Mouse (Mus musculus) C2C12 (cell line): Measurements from ENCODE around the gene Vmn1r148. TPM values are rescaled to one million over a fixed set of nuclear protein-coding genes. Genes with fewer than 3 reads are reported as not detected.
"Not testable (repeated sequence)": the region's sequence is repeated elsewhere in the genome, so short reads cannot be mapped to it uniquely, and the experiment has no call there.

Experiments used
- H3K27me3 ChIP-seq: one replicate; pipeline ENCODE4 v1.6.1; 2011; ENCODE audit not compliant: control insufficient read depth, insufficient read depth, insufficient read length
- H3K36me3 ChIP-seq: one replicate; pipeline ENCODE4 v1.6.1; 2011; ENCODE audit not compliant: control insufficient read depth, insufficient read depth
- H3K4me3 ChIP-seq: one replicate; pipeline ENCODE4 v1.5.1; 2011; ENCODE audit warnings: mild to moderate bottlenecking, control low read depth; ENCODE audit not compliant: poor library complexity, insufficient read depth, severe bottlenecking
- H3K79me2 ChIP-seq: one replicate; pipeline ENCODE4 v1.6.1; 2011; ENCODE audit not compliant: control insufficient read depth, insufficient read depth
- H3K79me3 ChIP-seq: one replicate; pipeline ENCODE4 v1.6.1; 2011; ENCODE audit warnings: low read depth, control low read depth
- H3ac ChIP-seq: one replicate; pipeline ENCODE3; 2011; ENCODE audit warnings: low read depth; ENCODE audit not compliant: control insufficient read depth, insufficient read length
- long read RNA-seq, 2 experiments: library from polyadenylated mRNA; unstranded; transcript quantifications; one replicate each; pipeline ENCODE4 v2.0.0; 2019 to 2020
- polyA plus RNA-seq: library from polyadenylated mRNA; unstranded; fragments of >200 nt; fragmentation: generic; extraction: Trizol; gene quantifications from one replicate; pipeline ENCODE4 v1.2.1, GENCODE M21; 2012; ENCODE audit warnings: missing spikeins

Vmn1r148 gene
- polyA plus RNA-seq: not detected
- long read RNA-seq, experiment 1: 0 reads
- long read RNA-seq, experiment 2: 0 reads

DNA sequence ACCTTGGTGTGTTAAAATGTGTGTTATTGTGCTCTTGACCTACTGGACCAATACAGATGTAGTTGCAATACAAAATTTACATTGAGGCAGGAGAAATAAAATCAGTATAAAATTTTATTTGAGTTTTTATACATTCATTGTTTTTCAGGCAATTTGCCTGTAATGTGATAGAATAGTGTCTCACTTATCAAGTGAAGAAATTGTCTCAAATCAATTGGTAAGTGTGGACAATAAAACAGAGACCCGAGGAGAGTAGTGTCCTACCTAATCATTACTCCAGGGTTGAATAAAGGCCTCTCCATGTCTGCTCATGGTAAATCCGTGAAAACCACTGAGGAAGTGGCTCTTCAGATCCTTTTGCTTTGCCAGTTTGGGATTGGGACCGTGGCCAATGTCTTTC lies at the start of gene Vmn1r148:
Vmn1r148 (plus strand) TSS at position 301 of the 400 bp plus-strand sequence.
- not testable (repeated sequence) for H3K4me3 ChIP-seq, H3K27me3 ChIP-seq, H3K79me2 ChIP-seq, H3ac ChIP-seq, H3K36me3 ChIP-seq, H3K79me3 ChIP-seq

DNA sequence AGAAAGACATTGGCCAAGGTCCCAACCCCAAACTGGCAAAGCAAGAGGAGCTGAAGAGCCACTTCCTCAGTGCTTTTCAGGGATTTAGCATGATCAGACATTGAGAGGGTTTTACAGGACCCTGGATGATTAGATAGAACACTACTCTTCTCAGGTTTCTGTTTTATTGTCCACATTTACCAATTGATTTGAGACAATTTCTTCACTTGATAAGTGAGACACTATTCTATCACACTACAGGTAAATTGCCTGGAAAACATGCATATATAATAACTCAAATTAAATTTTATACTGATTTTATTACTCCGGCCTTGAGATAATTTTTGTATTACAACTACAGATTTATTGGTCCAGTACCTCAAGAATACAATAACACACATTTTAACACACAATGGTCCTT lies 42.4 kb upstream of the Vmn1r148 start, which contains the start of gene Gm8660:
Gm8660 (minus strand) TSS at position 101 of the 400 bp plus-strand sequence.
- H3K4me3 ChIP-seq, H3ac ChIP-seq, H3K27me3 ChIP-seq, H3K79me3 ChIP-seq, H3K36me3 ChIP-seq, H3K79me2 ChIP-seq: not testable (repeated sequence)

DNA sequence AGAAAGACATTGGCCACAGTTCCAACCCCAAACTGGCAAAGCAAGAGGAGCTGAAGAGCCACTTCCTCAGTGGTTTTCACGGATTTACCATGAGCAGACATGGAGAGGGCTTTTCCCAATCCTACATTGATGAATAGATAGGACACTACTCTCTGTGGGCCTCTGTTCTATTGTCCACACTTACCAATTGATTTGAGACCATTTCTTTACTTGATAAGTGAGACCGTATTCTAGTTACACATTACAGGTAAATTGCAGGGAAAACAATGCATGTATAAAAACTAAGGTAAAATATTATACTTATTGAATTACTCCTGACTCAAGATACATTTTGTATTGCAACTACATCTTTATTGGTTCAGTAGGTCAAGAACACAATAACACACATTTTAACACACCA lies 24.7 kb downstream of the Vmn1r148 start, which contains the start of gene Vmn1r149:
Vmn1r149 (minus strand) TSS at position 101 of the 400 bp plus-strand sequence.
- H3ac ChIP-seq, H3K27me3 ChIP-seq, H3K36me3 ChIP-seq, H3K4me3 ChIP-seq, H3K79me2 ChIP-seq, H3K79me3 ChIP-seq: not testable (repeated sequence)

DNA sequence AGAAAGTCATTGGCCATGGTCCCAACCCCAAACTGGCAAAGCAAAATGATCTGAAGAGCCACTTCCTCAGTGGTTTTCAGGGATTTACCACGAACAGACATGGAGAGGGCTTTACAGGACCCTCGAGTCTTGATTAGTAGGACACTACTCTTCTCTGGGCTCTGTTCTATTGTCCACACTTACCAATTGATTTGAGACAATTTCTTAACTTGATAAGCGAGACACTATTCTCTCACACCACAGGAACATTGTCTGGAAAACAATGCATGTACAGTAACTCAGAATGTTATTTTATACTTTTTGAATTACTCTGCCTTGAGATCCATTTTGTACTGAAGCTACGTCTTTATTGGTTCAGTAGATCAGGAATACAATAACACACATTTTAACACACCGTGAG lies 50.6 kb downstream of the Vmn1r148 start, which contains the start of gene Gm10665:
Gm10665 (minus strand) TSS at position 101 of the 400 bp plus-strand sequence.
- not testable (repeated sequence) for H3K36me3 ChIP-seq, H3K4me3 ChIP-seq, H3ac ChIP-seq, H3K79me2 ChIP-seq, H3K27me3 ChIP-seq, H3K79me3 ChIP-seq

Other genes starting within 250 kb of the Vmn1r148 start
- gene Vmn1r142, start 249.5 kb upstream of the Vmn1r148 start, polyA plus RNA-seq: not detected
- gene Vmn1r143, start 224.2 kb upstream of the Vmn1r148 start, polyA plus RNA-seq: not detected
- not detected for gene Gm8653, start 212.3 kb upstream of the Vmn1r148 start, polyA plus RNA-seq
- not detected for gene Gm8453, start 184.1 kb upstream of the Vmn1r148 start, polyA plus RNA-seq
- not detected for gene Gm4187, start 83.9 kb upstream of the Vmn1r148 start, polyA plus RNA-seq
- not detected for gene Gm8660, start 42.5 kb upstream of the Vmn1r148 start, polyA plus RNA-seq
- gene Vmn1r149, start 24.6 kb downstream of the Vmn1r148 start, polyA plus RNA-seq: not detected
- gene Gm10665, start 50.5 kb downstream of the Vmn1r148 start, polyA plus RNA-seq: not detected
- gene Vmn1r151, start 86.1 kb downstream of the Vmn1r148 start, polyA plus RNA-seq: not detected
- not detected for gene Vmn1r152, start 109.4 kb downstream of the Vmn1r148 start, polyA plus RNA-seq
- gene Gm8677, start 121.3 kb downstream of the Vmn1r148 start, polyA plus RNA-seq: not detected
- gene Gm4201, start 151.8 kb downstream of the Vmn1r148 start, polyA plus RNA-seq: not detected
- not detected for gene Gm4565, start 174.5 kb downstream of the Vmn1r148 start, polyA plus RNA-seq
- not detected for gene Vmn1r155, start 244.4 kb downstream of the Vmn1r148 start, polyA plus RNA-seq